Mouse (Mus musculus): ENCODE measurements around the gene Alpk1.

DNA sequence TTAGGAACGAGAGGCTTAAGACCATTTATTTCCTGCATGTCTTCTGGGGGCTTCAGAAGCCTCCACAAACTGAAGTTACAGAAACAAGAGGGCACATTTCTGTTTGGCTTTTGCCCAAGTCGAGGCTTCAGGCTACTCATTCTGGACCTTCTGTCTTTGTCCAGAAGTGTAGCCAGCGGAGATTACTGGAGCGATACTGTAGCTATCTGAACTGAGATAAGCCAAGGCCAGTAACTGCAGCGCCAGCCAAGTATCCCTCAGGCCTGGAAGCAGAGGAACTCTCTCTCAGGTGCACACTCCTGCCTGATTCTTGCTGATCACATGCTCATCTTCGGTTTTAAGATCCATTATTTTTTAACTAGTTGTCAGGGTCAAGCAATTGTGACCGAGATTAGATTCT is 7.7 kb upstream of the Alpk1 start:
- no peak for TF ChIP-seq CTCF (IDR thresholded peaks at IDR 0.05; ENCODE audit: low read depth, low read length)
- no peak for TF ChIP-seq POLR2A (IDR thresholded peaks at IDR 0.05; ENCODE audit: borderline replicate concordance, low read depth, low read length)
